Mouse (Mus musculus) c-Kit-positive CD71-negative TER-119-negative erythroid progenitor cells, embryonic 14.5 days (primary cell): ENCODE results near the gene Uqcr11.

Experiments
- DNase-seq: peaks from one replicate; pipeline ENCODE4 v3.0.0-alpha.2; 2013; ENCODE audit warnings: low read depth

Uqcr11 gene

GRCm38 (mm10) chr10:80406684-80407501, at the start of gene Uqcr11:
Gene Uqcr11 (minus strand): TSS chr10:80406830.
- DNase-seq, result peak; percentile 88

GRCm38 (mm10) chr10:80455697-80456096, 49.1 kb upstream of the Uqcr11 start:
- no peak for DNase-seq

GRCm38 (mm10) chr10:80454781-80455180, 48.2 kb upstream of the Uqcr11 start:
- no peak for DNase-seq

- no peak for DNase-seq
Measured at GRCm38 (mm10) chr10:80453601-80454000, 47.0 kb upstream of the Uqcr11 start.

- no peak for DNase-seq
Measured at GRCm38 (mm10) chr10:80450599-80450998, 44.0 kb upstream of the Uqcr11 start.

- peak; percentile 67 for DNase-seq
Measured at GRCm38 (mm10) chr10:80445898-80446601, 39.4 kb upstream of the Uqcr11 start.

- no peak for DNase-seq
Measured at GRCm38 (mm10) chr10:80445052-80445451, 38.4 kb upstream of the Uqcr11 start.

- no peak for DNase-seq
Measured at GRCm38 (mm10) chr10:80444339-80445045, 37.9 kb upstream of the Uqcr11 start.

GRCm38 (mm10) chr10:80443575-80444278, 37.1 kb upstream of the Uqcr11 start:
- DNase-seq, result no peak

- DNase-seq, result no peak
Measured at GRCm38 (mm10) chr10:80442989-80443388, 36.4 kb upstream of the Uqcr11 start.

- DNase-seq, result no peak
Measured at GRCm38 (mm10) chr10:80441598-80441997, 35.0 kb upstream of the Uqcr11 start.

- no peak for DNase-seq
Measured at GRCm38 (mm10) chr10:80440031-80440430, 33.4 kb upstream of the Uqcr11 start.

GRCm38 (mm10) chr10:80437973-80438372, 31.3 kb upstream of the Uqcr11 start:
- DNase-seq, result no peak

GRCm38 (mm10) chr10:80436276-80436675, 29.6 kb upstream of the Uqcr11 start:
- DNase-seq, result no peak

GRCm38 (mm10) chr10:80435764-80436163, 29.1 kb upstream of the Uqcr11 start:
- peak; percentile 43 for DNase-seq

- DNase-seq, result no peak
Measured at GRCm38 (mm10) chr10:80434823-80435222, 28.2 kb upstream of the Uqcr11 start.

GRCm38 (mm10) chr10:80434233-80434592, 27.6 kb upstream of the Uqcr11 start:
- DNase-seq, result no peak

GRCm38 (mm10) chr10:80433513-80434232, 27.0 kb upstream of the Uqcr11 start, which contains the start of gene Tcf3:
Gene Tcf3 (minus strand): TSS chr10:80433647.
- peak; percentile 93 for DNase-seq

- no peak for DNase-seq
Measured at GRCm38 (mm10) chr10:80432936-80433512, 26.4 kb upstream of the Uqcr11 start.

GRCm38 (mm10) chr10:80432387-80432785, 25.8 kb upstream of the Uqcr11 start:
- no peak for DNase-seq
